Mouse (Mus musculus) heart, embryonic 16.5 days (tissue): ENCODE data around the gene Gas2l1. TPM values are rescaled to one million over a fixed set of nuclear protein-coding genes. Genes with fewer than 3 reads are reported as not detected.

ENCODE experiments used
- microRNA-seq: library from miRNA; unstranded; fragments of <30 nt; microRNA quantifications from one replicate; pipeline ENCODE4, GENCODE M21; 2017
- polyA plus RNA-seq: library from polyadenylated mRNA; unstranded; fragments of >200 nt; fragmentation: Nextera tagmentation; extraction: Ambion mirVana; gene quantifications from 2 replicates; pipeline ENCODE4 v1.2.1, GENCODE M21; 2015

Gas2l1 gene
- polyA plus RNA-seq, 1 experiment from 2014 or later: 16.4 TPM

Small RNAs within 50 kb of the gene (microRNA-seq; reads per million reads assigned to microRNA genes)
- gene Gm47296: not detected

Other genes starting within 250 kb of the Gas2l1 start
- gene Nf2, start 215.8 kb downstream of the Gas2l1 start, polyA plus RNA-seq: 42.8 and 44.8 TPM in 2 replicates
- gene Nipsnap1, start 191.4 kb downstream of the Gas2l1 start, polyA plus RNA-seq: 22.3 and 23.2 TPM in 2 replicates
- gene Thoc5, start 170.0 kb downstream of the Gas2l1 start, polyA plus RNA-seq: 23.4 and 25.9 TPM in 2 replicates
- gene Nefh, start 117.3 kb downstream of the Gas2l1 start, polyA plus RNA-seq: 0.42 and 0.60 TPM in 2 replicates
- gene Ap1b1, start 78.5 kb downstream of the Gas2l1 start, polyA plus RNA-seq: 44.4 and 45.1 TPM in 2 replicates
- gene Rasl10a, start 7.2 kb downstream of the Gas2l1 start, polyA plus RNA-seq: 0.62 and 1.4 TPM in 2 replicates
- gene Rhbdd3, start 33.6 kb upstream of the Gas2l1 start, polyA plus RNA-seq: 30.5 and 33.0 TPM in 2 replicates
- gene Ewsr1, start 33.9 kb upstream of the Gas2l1 start, polyA plus RNA-seq: 460 and 463 TPM in 2 replicates
- 8.0 and 10.6 TPM in 2 replicates for gene Emid1, start 86.9 kb upstream of the Gas2l1 start, polyA plus RNA-seq
- gene Kremen1, start 196.2 kb upstream of the Gas2l1 start, polyA plus RNA-seq: 28.1 and 34.0 TPM in 2 replicates